In the genomic region with DNA sequence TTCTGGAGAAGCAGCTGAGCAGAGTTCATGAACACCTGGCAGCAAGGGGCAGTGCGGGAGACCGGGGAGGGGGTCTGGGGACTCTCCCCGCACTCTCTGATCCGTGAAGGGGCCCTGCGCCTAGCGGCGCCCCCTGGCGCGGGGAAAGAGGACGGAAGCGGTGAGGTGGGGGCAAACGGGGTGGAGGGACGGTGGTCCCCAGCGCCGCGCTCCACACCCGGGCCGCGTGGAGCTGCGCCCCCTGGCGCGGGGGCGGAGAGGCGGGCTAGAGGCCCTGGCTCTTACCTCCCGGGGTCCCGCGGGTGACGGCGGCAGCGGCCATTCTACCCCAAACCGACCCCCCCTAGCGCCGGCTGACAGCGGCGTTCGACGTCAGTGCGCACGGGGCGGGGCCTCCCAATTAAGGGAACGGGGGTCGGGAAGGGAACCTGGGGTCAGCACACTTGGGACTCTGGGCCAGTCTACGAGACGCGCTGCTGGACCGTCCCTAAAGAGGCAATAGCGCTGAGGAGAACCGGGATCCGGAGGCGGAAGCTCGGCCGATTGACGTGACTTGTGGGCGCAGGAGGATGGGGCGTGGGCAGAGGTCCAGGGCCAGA, we compare ENCODE assay signal across 7 mouse cellular contexts. TPM values are rescaled to one million over a fixed set of nuclear protein-coding genes. Genes with fewer than 3 reads are reported as not detected.
DNase-seq lines count a peak whose midpoint lies in the region; ATAC-seq lines count a peak whose summit lies in the region.

A gene (minus strand): TSS at position 505 of the 599 bp plus-strand sequence.

- H3K4me3 ChIP-seq in embryonic facial prominence, embryonic 10.5 days: peak within 1 kb of the TSS; percentile 91
- peak within 1 kb of the TSS; percentile 86 for H3K4me3 ChIP-seq in limb, embryonic 13.5 days
- H3K4me3 ChIP-seq in midbrain, embryonic 15.5 days: peak within 1 kb of the TSS; percentile 84

- H3K27ac ChIP-seq in embryonic facial prominence, embryonic 10.5 days (replicated peaks): peak within 1 kb of the TSS; percentile 92
- H3K27ac ChIP-seq in limb, embryonic 13.5 days: peak within 1 kb of the TSS; percentile 86
- peak within 1 kb of the TSS; percentile 86 for H3K27ac ChIP-seq in midbrain, embryonic 15.5 days

- WGBS in embryonic facial prominence, embryonic 10.5 days: under 1% methylated on average over 55 of the region's 55 CpGs
- WGBS in limb, embryonic 13.5 days: under 1% methylated on average over 54 of the region's 55 CpGs
- under 1% methylated on average over 53 of the region's 55 CpGs for WGBS in midbrain, embryonic 15.5 days

- no peaks in the 10 kb centered on the region for H3K27me3 ChIP-seq in embryonic facial prominence, embryonic 10.5 days (replicated peaks; ENCODE audit: low read depth, poor library complexity, severe bottlenecking)
- H3K27me3 ChIP-seq in limb, embryonic 13.5 days: no peaks in the 10 kb centered on the region
- H3K27me3 ChIP-seq in midbrain, embryonic 15.5 days (replicated peaks): no peaks in the 10 kb centered on the region

- H3K4me1 ChIP-seq in embryonic facial prominence, embryonic 10.5 days: peaks cover 28% of the 10 kb centered on the region
- peaks cover 24% of the 10 kb centered on the region for H3K4me1 ChIP-seq in limb, embryonic 13.5 days
- H3K4me1 ChIP-seq in midbrain, embryonic 15.5 days: peaks cover 28% of the 10 kb centered on the region

- ATAC-seq in granulocyte monocyte progenitor cell, adult 5-6 weeks (replicated peaks; ENCODE audit: poor library complexity, severe bottlenecking): peak; percentile 92
- ATAC-seq in limb, embryonic 13.5 days (ENCODE audit: low FRiP score, low read depth): peak; percentile 83
- ATAC-seq in midbrain, embryonic 15.5 days (replicated peaks): peak; percentile 84

- peak within 1 kb of the TSS; percentile 86 for H3K9ac ChIP-seq in limb, embryonic 13.5 days
- peak within 1 kb of the TSS; percentile 86 for H3K9ac ChIP-seq in midbrain, embryonic 15.5 days

- no peaks in the 10 kb centered on the region for H3K9me3 ChIP-seq in embryonic facial prominence, embryonic 10.5 days
- H3K9me3 ChIP-seq in limb, embryonic 13.5 days: no peaks in the 10 kb centered on the region
- no peaks in the 10 kb centered on the region for H3K9me3 ChIP-seq in midbrain, embryonic 15.5 days

- peaks cover 35% of the 10 kb centered on the region for H3K36me3 ChIP-seq in embryonic facial prominence, embryonic 10.5 days (replicated peaks)
- H3K36me3 ChIP-seq in limb, embryonic 13.5 days: peaks cover 29% of the 10 kb centered on the region
- H3K36me3 ChIP-seq in midbrain, embryonic 15.5 days (replicated peaks): peaks cover 11% of the 10 kb centered on the region

- DNase-seq in adrenal gland, adult 8-10 months: peak; percentile 80
- peak; percentile 93 for DNase-seq in embryonic facial prominence, embryonic 10.5 days (ENCODE audit: low spot score)
- DNase-seq in kidney, adult 11 months: peak; percentile 82
- DNase-seq in spleen, postnatal 10 days (ENCODE audit: low spot score in 2 of 2): peak; percentile 76 to 86

- H3K4me2 ChIP-seq in limb, embryonic 13.5 days (replicated peaks): peak within 1 kb of the TSS; percentile 87
- peak within 1 kb of the TSS; percentile 87 for H3K4me2 ChIP-seq in midbrain, embryonic 15.5 days

RNA-seq across cellular contexts. Expression of the gene that starts here (rescaled TPM):
- total RNA-seq in adrenal gland, adult 8-10 months (2022): 10 to 100 TPM; 42.7 to 57.7 (median 49.8) TPM
- 10.5 and 10.9 TPM in 2 replicates for polyA plus RNA-seq in embryonic facial prominence, embryonic 10.5 days (2016; fragmentation: Nextera tagmentation; extraction: Ambion mirVana)
- 18.7 and 25.2 TPM in 2 replicates for total RNA-seq in granulocyte monocyte progenitor cell, adult 5-6 weeks (2014; fragmentation: Nextera tagmentation)
- total RNA-seq in granulocyte monocyte progenitor cell, adult 5-6 weeks (2017): 1.5 and 3.0 TPM in 2 replicates
- 11.8 and 15.1 TPM in 2 replicates for polyA plus RNA-seq in limb, embryonic 13.5 days (2015; fragmentation: Nextera tagmentation; extraction: Ambion mirVana)
- polyA plus RNA-seq in midbrain, embryonic 15.5 days (2015; fragmentation: Nextera tagmentation; extraction: Ambion mirVana): 23.5 and 25.0 TPM in 2 replicates

Comparison
In these comparisons a context has a peak if more than half of its experiments do, and no peak if none do; other contexts are left out.
1. Peak in every context shown above with its lines: DNase-seq, ATAC-seq, H3K4me3 ChIP-seq and H3K27ac ChIP-seq.